Mouse (Mus musculus): ENCODE measurements around the gene Mpp2. TPM values are rescaled to one million over a fixed set of nuclear protein-coding genes. Genes with fewer than 3 reads are reported as not detected.

The Mpp2 gene
- polyA plus RNA-seq, 1 experiment from 2014 or later = 10.3 TPM

DNA sequence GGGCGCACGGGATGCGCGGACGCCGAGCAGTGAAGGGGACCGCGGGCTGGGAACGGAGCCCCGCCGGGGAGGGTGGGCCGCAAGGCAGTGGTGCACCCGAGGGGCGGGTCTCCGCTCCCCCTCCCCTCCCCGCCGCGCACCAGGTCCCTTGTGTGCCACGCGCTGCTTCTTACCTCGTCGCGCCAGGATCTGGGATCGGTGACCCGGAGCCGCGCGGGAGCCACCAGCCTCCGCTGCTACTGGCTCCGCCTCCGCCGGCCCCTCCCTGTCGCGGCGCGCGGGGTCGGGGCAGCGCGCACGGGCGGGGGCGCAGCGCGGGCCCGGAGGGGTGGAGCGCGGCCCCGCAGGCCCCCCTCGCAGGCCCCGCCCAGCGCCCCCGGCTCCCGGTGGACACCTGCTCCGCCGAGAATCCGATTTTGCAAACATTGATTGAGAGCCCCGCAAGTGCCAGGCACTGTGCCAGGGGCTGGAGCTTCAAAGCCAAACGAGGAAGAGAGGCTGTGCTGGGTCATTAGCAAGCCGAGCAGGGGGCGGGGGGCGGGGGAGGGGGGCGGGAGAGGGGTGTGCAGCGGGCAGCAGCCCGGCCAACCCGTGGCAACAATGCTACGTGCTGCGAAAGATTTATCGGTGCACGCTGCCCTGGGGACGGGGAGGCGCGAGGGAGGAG, 61.5 kb downstream of the Mpp2 start:
- Histone ChIP-seq H3K27ac (ENCODE audit: low read depth, low read length) (peak overlapping the region; percentile 71), H3K4me2 (replicated peaks; ENCODE audit: low read depth, low read length) (peak overlapping the region; percentile 80), H3K36me3 (ENCODE audit: control insufficient read depth, insufficient read depth, low read length) (peaks cover 3% of the 10 kb centered on the region; the same call in 1 of the 2 replicates), H3K9me3 (ENCODE audit: control insufficient read depth, low read length) (no peaks in the 10 kb centered on the region), H3K4me1 (ENCODE audit: control insufficient read depth, insufficient read depth, low read length) (peaks cover 16% of the 10 kb centered on the region), H3K27me3 (ENCODE audit: control insufficient read depth, insufficient read depth, low read length) (peaks cover 7% of the 10 kb centered on the region; the same call in 1 of the 2 replicates), H3K4me3 (ENCODE audit: low read length) (peak overlapping the region; percentile 46), H3K9ac (ENCODE audit: low read depth, low read length) (peak overlapping the region; percentile 53)
- peak; percentile 90 for ATAC-seq (ENCODE audit: low FRiP score, low TSS enrichment)
- WGBS = under 1% methylated on average over 50 of the region's 73 CpGs

DNA sequence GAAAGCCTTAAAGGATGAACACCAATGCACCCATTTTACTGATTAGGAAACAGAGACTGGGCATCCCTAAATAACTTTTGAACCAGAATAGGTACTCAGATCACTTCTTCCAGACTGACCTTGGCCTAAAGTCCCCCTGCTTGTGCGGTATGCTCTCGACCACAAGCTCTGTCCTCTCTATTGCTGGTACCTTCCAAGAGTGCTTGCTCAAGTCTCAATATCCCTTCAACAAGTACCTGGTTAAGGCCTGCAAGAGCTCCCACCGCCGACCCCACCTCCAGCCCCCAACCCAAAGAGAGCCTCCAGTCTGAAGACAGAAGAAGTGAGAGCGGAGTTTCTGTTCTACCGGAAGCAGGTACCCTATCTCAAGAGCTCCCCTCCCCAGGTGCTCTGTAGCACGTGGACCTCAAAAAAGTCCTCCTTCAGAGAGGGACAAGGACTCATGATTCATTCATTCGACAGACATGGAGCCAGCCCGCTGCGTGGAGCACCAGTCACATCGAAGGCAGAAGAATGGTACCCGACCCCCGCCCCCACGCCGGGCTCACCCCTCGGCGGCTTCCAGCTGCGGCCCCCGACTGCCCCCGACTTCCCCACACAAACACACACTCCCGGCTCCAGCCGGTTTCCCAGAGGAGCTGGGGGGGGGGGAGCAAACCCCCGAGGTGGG, 62.2 kb downstream of the Mpp2 start:
- Histone ChIP-seq H3K4me1 (ENCODE audit: control insufficient read depth, insufficient read depth, low read length) (peaks cover 16% of the 10 kb centered on the region), H3K27me3 (ENCODE audit: control insufficient read depth, insufficient read depth, low read length) (peaks cover 7% of the 10 kb centered on the region; the same call in 1 of the 2 replicates), H3K4me3 (ENCODE audit: low read length) (peak overlapping the region; percentile 46), H3K36me3 (ENCODE audit: control insufficient read depth, insufficient read depth, low read length) (peaks cover 3% of the 10 kb centered on the region; the same call in 1 of the 2 replicates), H3K27ac (ENCODE audit: low read depth, low read length) (peak overlapping the region; percentile 71; the same call in 1 of the 2 replicates), H3K9ac (ENCODE audit: low read depth, low read length) (peak overlapping the region; percentile 53), H3K9me3 (ENCODE audit: control insufficient read depth, low read length) (no peaks in the 10 kb centered on the region), H3K4me2 (replicated peaks; ENCODE audit: low read depth, low read length) (peak overlapping the region; percentile 80)
- peak; percentile 29; the same call in 1 of the 2 replicates for ATAC-seq (ENCODE audit: low FRiP score, low TSS enrichment)
- 3% methylated on average over 22 of the region's 23 CpGs for WGBS

DNA sequence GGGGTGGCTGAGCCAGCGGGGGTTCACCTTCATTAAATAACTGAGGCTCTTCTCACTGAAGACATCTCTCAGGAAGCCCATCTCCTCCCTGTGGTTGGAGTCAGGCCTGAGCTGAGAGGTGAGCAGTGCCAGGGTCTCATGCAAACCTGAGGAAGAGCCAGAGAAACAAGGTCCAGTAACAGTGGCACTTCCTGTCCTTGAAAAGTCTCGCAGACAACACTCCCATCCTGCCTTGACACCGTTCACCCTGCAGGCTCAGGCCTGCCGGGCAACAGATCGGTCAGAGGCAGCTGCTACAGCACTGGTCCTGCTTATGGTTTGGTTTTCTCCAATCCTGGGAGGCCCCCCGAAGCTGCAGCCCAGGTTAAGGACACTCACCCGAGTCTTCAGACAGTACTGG, 63.0 kb downstream of the Mpp2 start:
- ATAC-seq (ENCODE audit: low FRiP score, low TSS enrichment) = no peak
- peaks cover 7% of the 10 kb centered on the region; the same call in 1 of the 2 replicates for H3K27me3 ChIP-seq (ENCODE audit: control insufficient read depth, insufficient read depth, low read length)
- no peak overlapping the region for H3K4me3 ChIP-seq (ENCODE audit: low read length)
- no peak overlapping the region for H3K9ac ChIP-seq (ENCODE audit: low read depth, low read length)
- no peaks in the 10 kb centered on the region for H3K9me3 ChIP-seq (ENCODE audit: control insufficient read depth, low read length)
- peaks cover 3% of the 10 kb centered on the region; the same call in 1 of the 2 replicates for H3K36me3 ChIP-seq (ENCODE audit: control insufficient read depth, insufficient read depth, low read length)
- peaks cover 16% of the 10 kb centered on the region for H3K4me1 ChIP-seq (ENCODE audit: control insufficient read depth, insufficient read depth, low read length)
- peak overlapping the region; percentile 80 for H3K4me2 ChIP-seq (replicated peaks; ENCODE audit: low read depth, low read length)
- no peak overlapping the region for H3K27ac ChIP-seq (ENCODE audit: low read depth, low read length)
- WGBS = 34% methylated on average over 7 of the region's 7 CpGs

DNA sequence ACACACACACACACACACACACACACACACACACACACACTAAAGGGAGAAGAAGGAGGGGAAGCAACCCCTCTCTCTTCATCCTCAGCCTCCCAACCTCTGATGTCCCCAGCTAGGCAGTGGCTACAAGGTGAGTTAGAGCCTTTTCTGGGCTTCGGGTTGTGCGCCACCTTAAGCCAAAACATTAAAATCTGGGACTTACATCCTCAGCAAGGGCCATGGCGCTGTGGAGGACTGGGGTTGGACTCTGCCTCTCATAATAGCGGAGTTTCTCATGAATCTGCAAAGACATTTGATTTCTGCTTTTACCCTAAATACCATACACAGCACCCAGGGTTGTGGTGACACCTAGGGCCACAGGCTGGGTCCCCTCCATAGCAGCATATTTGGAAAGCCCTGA, 63.4 kb downstream of the Mpp2 start:
- WGBS = 84% methylated on average over 4 of the region's 4 CpGs
- Histone ChIP-seq H3K4me1 (ENCODE audit: control insufficient read depth, insufficient read depth, low read length) (peaks cover 16% of the 10 kb centered on the region), H3K4me2 (replicated peaks; ENCODE audit: low read depth, low read length) (no peak overlapping the region), H3K9ac (ENCODE audit: low read depth, low read length) (no peak overlapping the region), H3K4me3 (ENCODE audit: low read length) (no peak overlapping the region), H3K27me3 (ENCODE audit: control insufficient read depth, insufficient read depth, low read length) (peaks cover 7% of the 10 kb centered on the region; the same call in 1 of the 2 replicates), H3K36me3 (ENCODE audit: control insufficient read depth, insufficient read depth, low read length) (peaks cover 3% of the 10 kb centered on the region; the same call in 1 of the 2 replicates), H3K9me3 (ENCODE audit: control insufficient read depth, low read length) (no peaks in the 10 kb centered on the region), H3K27ac (ENCODE audit: low read depth, low read length) (no peak overlapping the region)
- no peak for ATAC-seq (ENCODE audit: low FRiP score, low TSS enrichment)

DNA sequence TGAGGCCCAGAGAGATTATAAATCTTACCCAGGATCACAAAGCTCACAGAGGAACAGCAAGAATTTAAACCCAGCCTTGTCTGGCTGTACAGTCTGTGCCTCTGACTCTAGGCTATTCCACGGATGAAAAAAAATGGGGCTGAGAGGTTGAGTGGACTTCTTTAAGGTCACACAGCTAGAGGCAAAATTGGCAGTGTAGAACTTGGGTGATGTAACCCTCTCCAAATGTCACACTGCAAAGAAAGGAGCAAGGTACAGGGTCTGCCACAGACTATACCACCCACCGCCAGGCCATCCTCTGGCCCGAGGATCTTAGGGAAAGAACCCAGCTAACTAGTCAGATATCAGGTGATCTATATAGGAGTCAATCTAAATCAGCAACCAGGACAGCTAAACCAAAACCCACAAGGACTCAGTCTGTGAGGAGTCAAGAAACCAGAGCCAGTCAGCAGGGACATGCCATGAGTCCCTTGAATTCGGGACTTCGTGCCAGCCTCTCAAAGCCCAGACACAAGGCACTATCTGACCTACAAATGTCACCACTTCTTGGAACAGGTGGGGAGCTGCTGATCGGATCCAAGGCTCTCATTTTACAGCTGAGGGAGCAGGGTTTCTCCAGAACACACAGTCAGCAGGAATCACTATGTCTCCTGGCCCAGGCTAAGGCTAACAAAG, 64.1 kb downstream of the Mpp2 start:
- no peak overlapping the region for H3K4me3 ChIP-seq (ENCODE audit: low read length)
- ATAC-seq (ENCODE audit: low FRiP score, low TSS enrichment) = no peak
- H3K9ac ChIP-seq (ENCODE audit: low read depth, low read length) = no peak overlapping the region
- H3K36me3 ChIP-seq (ENCODE audit: control insufficient read depth, insufficient read depth, low read length) = peaks cover 3% of the 10 kb centered on the region; the same call in 1 of the 2 replicates
- H3K4me1 ChIP-seq (ENCODE audit: control insufficient read depth, insufficient read depth, low read length) = peaks cover 16% of the 10 kb centered on the region
- no peak overlapping the region for H3K27ac ChIP-seq (ENCODE audit: low read depth, low read length)
- H3K27me3 ChIP-seq (ENCODE audit: control insufficient read depth, insufficient read depth, low read length) = peaks cover 5% of the 10 kb centered on the region; the same call in 1 of the 2 replicates
- no peaks in the 10 kb centered on the region for H3K9me3 ChIP-seq (ENCODE audit: control insufficient read depth, low read length)
- 75% methylated on average over 6 of the region's 6 CpGs for WGBS
- H3K4me2 ChIP-seq (replicated peaks; ENCODE audit: low read depth, low read length) = no peak overlapping the region

DNA sequence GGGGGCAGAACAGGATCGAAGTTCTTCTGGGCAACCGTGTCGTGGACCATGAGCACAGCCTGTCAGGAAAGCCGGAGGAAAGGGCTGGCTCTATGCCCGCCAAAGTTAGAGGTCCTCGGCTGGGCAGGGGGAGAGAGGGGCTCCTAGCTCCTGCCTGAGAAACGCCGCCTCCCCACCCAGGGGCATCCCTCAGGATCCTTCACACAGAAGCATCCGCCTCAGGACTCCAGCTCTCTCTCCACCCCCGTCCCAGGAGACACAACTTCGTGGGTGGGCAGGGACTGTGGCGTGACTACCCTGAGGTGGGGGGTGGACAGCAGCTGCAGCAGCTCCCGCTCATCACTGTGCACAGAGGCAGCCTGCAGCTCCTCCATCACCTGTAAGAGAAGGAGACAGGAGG, 64.9 kb downstream of the Mpp2 start:
- H3K4me3 ChIP-seq (ENCODE audit: low read length) = no peak overlapping the region
- peaks cover 4% of the 10 kb centered on the region; the same call in 1 of the 2 replicates for H3K27me3 ChIP-seq (ENCODE audit: control insufficient read depth, insufficient read depth, low read length)
- H3K9me3 ChIP-seq (ENCODE audit: control insufficient read depth, low read length) = no peaks in the 10 kb centered on the region
- H3K4me2 ChIP-seq (replicated peaks; ENCODE audit: low read depth, low read length) = no peak overlapping the region
- 79% methylated on average over 13 of the region's 13 CpGs for WGBS
- H3K27ac ChIP-seq (ENCODE audit: low read depth, low read length) = no peak overlapping the region
- no peak for ATAC-seq (ENCODE audit: low FRiP score, low TSS enrichment)
- H3K9ac ChIP-seq (ENCODE audit: low read depth, low read length) = no peak overlapping the region
- H3K36me3 ChIP-seq (ENCODE audit: control insufficient read depth, insufficient read depth, low read length) = peaks cover 3% of the 10 kb centered on the region; the same call in 1 of the 2 replicates
- peaks cover 16% of the 10 kb centered on the region for H3K4me1 ChIP-seq (ENCODE audit: control insufficient read depth, insufficient read depth, low read length)

DNA sequence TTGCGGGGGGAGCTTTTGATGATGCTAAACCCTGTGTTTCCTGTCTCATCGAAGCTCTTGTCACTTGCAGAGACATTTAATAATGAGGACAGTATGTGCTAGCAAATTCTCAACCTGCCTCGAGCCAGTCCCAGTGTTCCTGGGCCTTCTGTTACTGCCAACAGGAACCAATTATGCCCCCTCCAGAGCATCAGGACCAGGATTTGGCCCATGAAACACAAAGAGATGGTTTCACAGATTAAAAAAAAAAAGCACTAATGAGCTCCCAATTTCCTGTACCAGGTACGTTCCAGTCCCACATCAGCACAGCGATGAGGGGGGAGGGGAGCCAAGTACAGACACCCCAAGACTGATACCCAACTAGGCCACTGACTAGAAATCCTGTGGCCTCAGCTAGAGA, 67.1 kb downstream of the Mpp2 start:
- H3K27ac ChIP-seq (ENCODE audit: low read depth, low read length) = no peak overlapping the region
- H3K4me1 ChIP-seq (ENCODE audit: control insufficient read depth, insufficient read depth, low read length) = peaks cover 11% of the 10 kb centered on the region
- H3K9me3 ChIP-seq (ENCODE audit: control insufficient read depth, low read length) = no peaks in the 10 kb centered on the region
- no peak overlapping the region for H3K4me2 ChIP-seq (replicated peaks; ENCODE audit: low read depth, low read length)
- no peak for ATAC-seq (ENCODE audit: low FRiP score, low TSS enrichment)
- H3K27me3 ChIP-seq (ENCODE audit: control insufficient read depth, insufficient read depth, low read length) = peaks cover 4% of the 10 kb centered on the region; the same call in 1 of the 2 replicates
- peaks cover 3% of the 10 kb centered on the region; the same call in 1 of the 2 replicates for H3K36me3 ChIP-seq (ENCODE audit: control insufficient read depth, insufficient read depth, low read length)
- WGBS = 87% methylated on average over 5 of the region's 5 CpGs
- H3K4me3 ChIP-seq (ENCODE audit: low read length) = no peak overlapping the region
- H3K9ac ChIP-seq (ENCODE audit: low read depth, low read length) = no peak overlapping the region

DNA sequence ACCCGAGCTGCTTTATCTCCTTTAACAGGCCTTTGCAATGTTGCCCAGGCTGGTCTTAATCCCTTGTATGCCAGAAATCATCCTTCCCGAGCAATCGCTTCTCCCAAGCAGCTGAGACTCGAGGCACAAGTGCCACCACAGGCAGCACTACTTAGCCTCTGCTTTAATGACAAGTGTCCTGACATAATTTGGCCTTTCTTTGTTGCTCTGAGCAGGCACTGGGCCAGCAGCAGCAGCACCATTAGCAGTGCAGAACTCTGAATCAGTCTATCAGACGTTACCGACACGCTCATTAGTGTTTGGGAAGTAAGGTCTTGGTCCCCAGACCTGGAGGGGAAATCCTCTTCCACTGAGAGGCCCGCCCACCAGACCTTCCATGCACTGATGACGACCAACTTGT, 68.6 kb downstream of the Mpp2 start:
- no peak for ATAC-seq (ENCODE audit: low FRiP score, low TSS enrichment)
- no peak overlapping the region for H3K4me3 ChIP-seq (ENCODE audit: low read length)
- no peak overlapping the region for H3K4me2 ChIP-seq (replicated peaks; ENCODE audit: low read depth, low read length)
- no peaks in the 10 kb centered on the region for H3K9me3 ChIP-seq (ENCODE audit: control insufficient read depth, low read length)
- H3K4me1 ChIP-seq (ENCODE audit: control insufficient read depth, insufficient read depth, low read length) = no peaks in the 10 kb centered on the region
- H3K27ac ChIP-seq (ENCODE audit: low read depth, low read length) = no peak overlapping the region
- H3K27me3 ChIP-seq (ENCODE audit: control insufficient read depth, insufficient read depth, low read length) = no peaks in the 10 kb centered on the region; the same call in 1 of the 2 replicates
- no peak overlapping the region for H3K9ac ChIP-seq (ENCODE audit: low read depth, low read length)
- 83% methylated on average over 9 of the region's 9 CpGs for WGBS
- H3K36me3 ChIP-seq (ENCODE audit: control insufficient read depth, insufficient read depth, low read length) = peaks cover 3% of the 10 kb centered on the region; the same call in 1 of the 2 replicates
